Mouse (Mus musculus): ENCODE results near the gene Ros1. TPM values are rescaled to one million over a fixed set of nuclear protein-coding genes. Genes with fewer than 3 reads are reported as not detected.

Ros1 gene
- total and polyA plus RNA-seq, 2 experiments from 2014 or later, result not detected

DNA sequence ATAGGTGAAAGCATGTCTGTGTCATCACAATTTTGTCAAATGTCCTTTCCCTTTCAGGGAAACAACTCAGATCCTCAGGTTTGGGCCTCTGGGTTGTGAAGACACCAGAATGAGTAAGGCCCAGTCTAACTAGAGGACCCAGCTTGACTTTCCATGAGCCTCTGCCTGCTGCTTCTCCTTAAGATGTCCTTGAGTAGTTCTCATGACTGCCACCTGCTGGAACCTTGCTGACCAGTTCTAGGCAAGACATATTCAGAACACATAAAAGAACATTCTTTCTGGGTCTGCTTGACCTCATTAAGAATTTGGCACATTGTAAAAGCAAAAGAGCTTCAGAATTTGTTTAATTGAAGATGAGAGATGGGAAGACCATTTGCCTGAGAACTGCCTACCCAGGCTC is 122.6 kb downstream of the Ros1 start:
- H3K36me3 ChIP-seq (ENCODE audit: insufficient read depth, low read length), result no peaks in the 10 kb centered on the region
- no peaks in the 10 kb centered on the region for H3K27me3 ChIP-seq (ENCODE audit: insufficient read depth, low read length)
- no peaks in the 10 kb centered on the region for H3K4me1 ChIP-seq (ENCODE audit: insufficient read depth, low read length)
- ATAC-seq (ENCODE audit: low FRiP score) (no peak), DNase-seq (ENCODE audit: low spot score) (peak; percentile 44)
- no peaks in the 10 kb centered on the region for H3K9me3 ChIP-seq (ENCODE audit: low read length)
- H3K4me3 ChIP-seq (ENCODE audit: low read depth, low read length), result no peak overlapping the region
- H3K27ac ChIP-seq (ENCODE audit: low read depth, low read length), result no peak overlapping the region
- peak; percentile 56 for TF ChIP-seq CTCF (IDR thresholded peaks at IDR 0.05)
- no peak overlapping the region for H3K9ac ChIP-seq (replicated peaks; ENCODE audit: low read length, poor library complexity, severe bottlenecking)
- no peak overlapping the region for H3K4me2 ChIP-seq (ENCODE audit: low read depth, low read length, poor library complexity, severe bottlenecking)

DNA sequence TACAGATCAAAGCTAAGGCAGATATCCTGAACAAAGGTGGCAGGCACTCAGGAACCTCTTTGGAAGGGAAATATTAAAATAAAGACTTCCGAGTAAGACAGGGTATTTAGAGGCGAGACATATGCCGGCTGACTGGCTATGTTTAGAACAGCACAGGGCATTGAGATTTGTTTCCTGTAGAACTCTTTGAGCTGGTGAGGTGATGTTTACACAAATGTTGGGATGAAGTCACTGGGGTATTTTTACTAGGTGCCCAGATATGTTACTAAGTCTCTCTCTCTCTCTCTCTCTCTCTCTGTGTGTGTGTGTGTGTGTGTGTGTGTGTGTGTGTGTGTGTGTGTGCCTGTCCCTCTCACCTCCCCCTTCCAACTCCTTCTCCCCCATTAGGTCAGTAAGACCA is 146.8 kb downstream of the Ros1 start:
- Histone ChIP-seq H3K4me2 (ENCODE audit: low read depth, low read length, poor library complexity, severe bottlenecking) (no peak overlapping the region), H3K9me3 (ENCODE audit: low read length) (no peaks in the 10 kb centered on the region), H3K27ac (ENCODE audit: low read depth, low read length) (no peak overlapping the region), H3K4me1 (ENCODE audit: insufficient read depth, low read length) (no peaks in the 10 kb centered on the region), H3K36me3 (ENCODE audit: insufficient read depth, low read length) (no peaks in the 10 kb centered on the region), H3K27me3 (ENCODE audit: insufficient read depth, low read length) (no peaks in the 10 kb centered on the region), H3K9ac (replicated peaks; ENCODE audit: low read length, poor library complexity, severe bottlenecking) (no peak overlapping the region), H3K4me3 (ENCODE audit: low read depth, low read length) (no peak overlapping the region)
- TF ChIP-seq CTCF (IDR thresholded peaks at IDR 0.05), result no peak
- ATAC-seq (ENCODE audit: low FRiP score) (no peak), DNase-seq (ENCODE audit: low spot score) (no peak)
- WGBS, result 79% methylated on average over 3 of the region's 3 CpGs

- Histone ChIP-seq H3K9me3 (ENCODE audit: low read length) (no peaks in the 10 kb centered on the region), H3K4me1 (ENCODE audit: insufficient read depth, low read length) (no peaks in the 10 kb centered on the region), H3K4me3 (ENCODE audit: low read depth, low read length) (no peak overlapping the region), H3K4me2 (ENCODE audit: low read depth, low read length, poor library complexity, severe bottlenecking) (no peak overlapping the region), H3K27me3 (ENCODE audit: insufficient read depth, low read length) (no peaks in the 10 kb centered on the region), H3K9ac (replicated peaks; ENCODE audit: low read length, poor library complexity, severe bottlenecking) (no peak overlapping the region), H3K27ac (ENCODE audit: low read depth, low read length) (no peak overlapping the region), H3K36me3 (ENCODE audit: insufficient read depth, low read length) (no peaks in the 10 kb centered on the region)
- TF ChIP-seq CTCF (IDR thresholded peaks at IDR 0.05), result no peak
- ATAC-seq (ENCODE audit: low FRiP score) (no peak), DNase-seq (ENCODE audit: low spot score) (no peak)
- 58% methylated on average over 5 of the region's 5 CpGs for WGBS
Observed at GRCm38 (mm10) chr10:52043086-52043485, 152.0 kb downstream of the Ros1 start.

DNA sequence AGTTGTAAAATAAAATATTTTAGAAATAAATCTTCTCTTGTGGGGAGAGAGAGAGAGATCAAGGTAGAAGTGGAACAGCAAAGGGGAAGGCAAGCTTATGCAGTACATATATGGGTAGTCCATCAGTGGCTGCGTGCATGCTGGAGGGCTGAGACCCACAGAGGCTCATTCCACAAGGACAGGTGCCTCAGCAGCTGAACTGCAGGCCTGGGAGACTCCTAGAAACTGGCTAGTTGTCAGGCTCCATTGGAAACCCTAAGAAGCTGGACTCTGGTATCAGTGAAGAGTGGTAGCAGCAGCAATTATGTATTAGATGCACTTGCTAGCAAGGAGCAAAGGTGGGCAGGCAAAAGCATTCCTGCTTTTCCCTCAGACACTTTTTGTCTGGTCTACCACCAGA is 155.7 kb downstream of the Ros1 start:
- H3K9me3 ChIP-seq (ENCODE audit: low read length), result no peaks in the 10 kb centered on the region
- no peak for DNase-seq (ENCODE audit: low spot score)
- no peaks in the 10 kb centered on the region for H3K27me3 ChIP-seq (ENCODE audit: insufficient read depth, low read length)
- WGBS, result 78% methylated on average over 1 of the region's 1 CpGs
- no peaks in the 10 kb centered on the region for H3K36me3 ChIP-seq (ENCODE audit: insufficient read depth, low read length)
- no peaks in the 10 kb centered on the region for H3K4me1 ChIP-seq (ENCODE audit: insufficient read depth, low read length)
- no peak overlapping the region for H3K4me3 ChIP-seq (ENCODE audit: low read depth, low read length)
- H3K27ac ChIP-seq (ENCODE audit: low read depth, low read length), result no peak overlapping the region
- no peak for ATAC-seq (ENCODE audit: low FRiP score)
- H3K4me2 ChIP-seq (ENCODE audit: low read depth, low read length, poor library complexity, severe bottlenecking), result no peak overlapping the region
- no peak overlapping the region for H3K9ac ChIP-seq (replicated peaks; ENCODE audit: low read length, poor library complexity, severe bottlenecking)
- no peak; the same call in 1 of the 2 replicates for TF ChIP-seq CTCF (IDR thresholded peaks at IDR 0.05)

DNA sequence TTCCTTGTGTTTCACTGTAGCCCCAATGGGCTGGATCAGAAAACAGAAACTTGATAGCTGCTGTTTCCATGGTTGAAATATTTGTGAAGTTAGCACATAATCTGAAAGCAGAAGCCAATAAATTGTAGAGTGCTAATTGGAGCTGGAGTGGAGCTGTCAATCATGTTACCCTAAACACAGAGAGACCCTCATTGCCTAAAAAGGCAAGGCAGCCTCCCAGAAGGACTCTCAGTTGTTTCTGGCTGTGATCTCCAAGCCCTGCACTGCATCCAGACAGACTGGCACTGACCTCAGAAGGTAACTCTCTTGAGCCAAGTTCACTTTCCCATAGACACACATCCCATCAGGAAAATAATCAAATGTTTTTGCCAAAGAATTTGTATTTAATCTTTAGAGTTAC is 161.3 kb downstream of the Ros1 start:
- Histone ChIP-seq H3K4me2 (ENCODE audit: low read depth, low read length, poor library complexity, severe bottlenecking) (no peak overlapping the region), H3K4me1 (ENCODE audit: insufficient read depth, low read length) (no peaks in the 10 kb centered on the region), H3K9me3 (ENCODE audit: low read length) (no peaks in the 10 kb centered on the region), H3K36me3 (ENCODE audit: insufficient read depth, low read length) (no peaks in the 10 kb centered on the region), H3K9ac (replicated peaks; ENCODE audit: low read length, poor library complexity, severe bottlenecking) (no peak overlapping the region), H3K27me3 (ENCODE audit: insufficient read depth, low read length) (peaks cover 24% of the 10 kb centered on the region), H3K27ac (ENCODE audit: low read depth, low read length) (no peak overlapping the region), H3K4me3 (ENCODE audit: low read depth, low read length) (no peak overlapping the region)
- ATAC-seq (ENCODE audit: low FRiP score), result no peak
- no peak for DNase-seq (ENCODE audit: low spot score)
- no peak for TF ChIP-seq CTCF (IDR thresholded peaks at IDR 0.05)

GRCm38 (mm10) chr10:52029421-52030080 is 165.5 kb downstream of the Ros1 start:
- DNase-seq (ENCODE audit: low spot score) (no peak), ATAC-seq (ENCODE audit: low FRiP score) (no peak)
- 5% methylated on average over 10 of the region's 10 CpGs for WGBS

More at GRCm38 (mm10) chr10:52029421-52030080, 165.5 kb downstream of the Ros1 start:
- Histone ChIP-seq H3K27me3 (ENCODE audit: insufficient read depth, low read length) (peaks cover 57% of the 10 kb centered on the region), H3K4me1 (ENCODE audit: insufficient read depth, low read length) (peaks cover 7% of the 10 kb centered on the region), H3K4me2 (ENCODE audit: low read depth, low read length, poor library complexity, severe bottlenecking) (no peak overlapping the region), H3K9ac (replicated peaks; ENCODE audit: low read length, poor library complexity, severe bottlenecking) (no peak overlapping the region), H3K36me3 (ENCODE audit: insufficient read depth, low read length) (no peaks in the 10 kb centered on the region), H3K4me3 (ENCODE audit: low read depth, low read length) (no peak overlapping the region), H3K9me3 (ENCODE audit: low read length) (no peaks in the 10 kb centered on the region), H3K27ac (ENCODE audit: low read depth, low read length) (no peak overlapping the region)
- no peak for TF ChIP-seq CTCF (IDR thresholded peaks at IDR 0.05)

Measured in midbrain, postnatal 0 days (tissue).